Mouse (Mus musculus) kidney, postnatal 0 days (tissue): ENCODE measurements at regions not wholly inside any gene's neighbourhood (a gene's known extent, or its start where the extent isn't known, plus 50 kb on each side); places are given as distances from the start of the nearest gene placed in this dataset.

Experiments used
- ATAC-seq: fragments of 200-750 bp; cut with Nextera tagmentation; replicated peaks from 2 replicates; pipeline ENCODE4 v1.8.0; 2017; ENCODE audit warnings: low read depth, moderate number of reproducible peaks, moderate TSS enrichment, moderate library complexity; ENCODE audit not compliant: low FRiP score
- DNase-seq: peaks from one replicate; pipeline ENCODE4 v3.0.0-alpha.2; 2016; ENCODE audit warnings: low spot score
- H3K27ac ChIP-seq: fragments of 300-500 bp; sonication (generic); 2 replicates; pipeline ENCODE4 v1.5.1; 2014; ENCODE audit warnings: mild to moderate bottlenecking
- H3K27me3 ChIP-seq: fragments of 300-500 bp; sonication (generic); 2 replicates; pipeline ENCODE4 v1.6.1; 2014; ENCODE audit warnings: low read length, mixed read lengths; ENCODE audit not compliant: insufficient read depth
- H3K36me3 ChIP-seq: fragments of 300-500 bp; sonication (generic); 2 replicates; pipeline ENCODE4 v1.6.1; 2014; ENCODE audit warnings: low read length, mixed read lengths; ENCODE audit not compliant: insufficient read depth
- H3K4me1 ChIP-seq: fragments of 300-500 bp; sonication (generic); replicated peaks from 2 replicates; pipeline ENCODE4 v1.6.1; 2014; ENCODE audit warnings: antibody characterized with exemption, low read length, mixed read lengths; ENCODE audit not compliant: insufficient read depth
- H3K4me2 ChIP-seq: fragments of 300-500 bp; sonication (generic); 2 replicates; pipeline ENCODE4 v1.6.1; 2014; ENCODE audit warnings: mild to moderate bottlenecking, low read length, moderate library complexity, mixed read lengths
- H3K4me3 ChIP-seq: fragments of 300-500 bp; sonication (generic); replicated peaks from 2 replicates; pipeline ENCODE4 v1.5.1; 2014; ENCODE audit warnings: low read depth, low read length
- H3K9ac ChIP-seq: fragments of 300-500 bp; sonication (generic); 2 replicates; pipeline ENCODE4 v1.6.1; 2014; ENCODE audit warnings: low read depth, low read length
- H3K9me3 ChIP-seq: fragments of 300-500 bp; sonication (generic); replicated peaks from 2 replicates; pipeline ENCODE4 v1.6.1; 2016; ENCODE audit warnings: low read length, inconsistent platforms, mixed read lengths
- CTCF ChIP-seq: IDR thresholded peaks from 2 replicates; pipeline ENCODE4 v1.5.1; 2016; ENCODE audit warnings: antibody characterized with exemption, low read depth, mild to moderate bottlenecking, moderate library complexity
- WGBS: fragments of 180-500 bp; shearing (Covaris S2); extraction: QIAGEN DNeasy Blood & Tissue Kit; methylation state at CpG from one replicate; pipeline ENCODE4 v1.1.7; 2014; 5-methylcytosine and 5-hydroxymethylcytosine counted together

- H3K4me2 ChIP-seq, result no peak overlapping the region
- 0 out of 2 replicates have a peak, but pooled peaks cover 13% of the 10 kb centered on the region for H3K4me1 ChIP-seq
- WGBS, result 85% methylated on average over 2 of the region's 2 CpGs
- ATAC-seq, result no peak
- H3K36me3 ChIP-seq, result no peaks in the 10 kb centered on the region
- H3K27me3 ChIP-seq, result no peaks in the 10 kb centered on the region
- H3K27ac ChIP-seq, result no peak overlapping the region
- H3K9ac ChIP-seq, result no peak overlapping the region
- no peak for DNase-seq
- H3K4me3 ChIP-seq, result no peak overlapping the region
- no peak for TF ChIP-seq CTCF
- no peaks in the 10 kb centered on the region for H3K9me3 ChIP-seq
Observed at GRCm38 (mm10) chr17:84095089-84095488, 92.7 kb downstream of the Zfp36l2 start.

GRCm38 (mm10) chr17:84086394-84086793, 101.4 kb downstream of the Zfp36l2 start:
- Histone ChIP-seq H3K9ac (no peak overlapping the region), H3K27me3 (no peaks in the 10 kb centered on the region), H3K36me3 (no peaks in the 10 kb centered on the region), H3K27ac (peak overlapping the region; percentile 70; the same call in 1 of the 2 replicates), H3K9me3 (no peaks in the 10 kb centered on the region), H3K4me1 (peaks cover 21% of the 10 kb centered on the region; the same call in 1 of the 2 replicates), H3K4me2 (no peak overlapping the region), H3K4me3 (no peak overlapping the region)
- 81% methylated on average over 12 of the region's 12 CpGs for WGBS
- DNase-seq (no peak), ATAC-seq (no peak)
- TF ChIP-seq CTCF, result no peak

- Histone ChIP-seq H3K9ac (0 out of 2 replicates have a peak overlapping the region, but pooled peaks have one; percentile 23), H3K27me3 (no peaks in the 10 kb centered on the region), H3K9me3 (no peaks in the 10 kb centered on the region), H3K4me1 (peaks cover 21% of the 10 kb centered on the region; the same call in 1 of the 2 replicates), H3K4me3 (no peak overlapping the region), H3K27ac (peak overlapping the region; percentile 70), H3K4me2 (no peak overlapping the region), H3K36me3 (no peaks in the 10 kb centered on the region)
- TF ChIP-seq CTCF, result no peak
- 33% methylated on average over 7 of the region's 7 CpGs for WGBS
- DNase-seq (peak; percentile 87), ATAC-seq (0 out of 2 replicates have a peak, but pooled peaks have one; percentile 45)
Observed at GRCm38 (mm10) chr17:84085721-84086120, 102.0 kb downstream of the Zfp36l2 start.

DNA sequence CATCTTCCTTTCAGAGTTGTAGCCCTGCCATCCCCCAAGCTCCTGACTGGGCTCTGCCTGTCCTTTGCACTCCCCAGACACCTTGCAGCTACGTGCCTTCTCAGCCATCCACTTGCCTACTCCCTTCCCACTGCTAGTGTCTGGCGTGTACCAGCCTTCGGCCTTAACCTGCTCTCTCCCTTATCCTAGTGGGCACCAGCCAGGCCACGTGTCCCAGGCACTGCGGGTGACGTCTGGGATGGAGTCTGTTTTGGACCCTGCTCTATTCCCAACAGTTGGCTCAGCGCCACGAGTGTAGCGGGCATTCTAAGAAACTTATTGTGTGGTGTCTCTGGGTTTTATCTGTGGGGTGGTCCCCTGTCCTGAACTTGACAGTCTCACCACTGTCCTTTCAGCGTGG, 102.5 kb downstream of the Zfp36l2 start:
- 80% methylated on average over 10 of the region's 10 CpGs for WGBS

DNA sequence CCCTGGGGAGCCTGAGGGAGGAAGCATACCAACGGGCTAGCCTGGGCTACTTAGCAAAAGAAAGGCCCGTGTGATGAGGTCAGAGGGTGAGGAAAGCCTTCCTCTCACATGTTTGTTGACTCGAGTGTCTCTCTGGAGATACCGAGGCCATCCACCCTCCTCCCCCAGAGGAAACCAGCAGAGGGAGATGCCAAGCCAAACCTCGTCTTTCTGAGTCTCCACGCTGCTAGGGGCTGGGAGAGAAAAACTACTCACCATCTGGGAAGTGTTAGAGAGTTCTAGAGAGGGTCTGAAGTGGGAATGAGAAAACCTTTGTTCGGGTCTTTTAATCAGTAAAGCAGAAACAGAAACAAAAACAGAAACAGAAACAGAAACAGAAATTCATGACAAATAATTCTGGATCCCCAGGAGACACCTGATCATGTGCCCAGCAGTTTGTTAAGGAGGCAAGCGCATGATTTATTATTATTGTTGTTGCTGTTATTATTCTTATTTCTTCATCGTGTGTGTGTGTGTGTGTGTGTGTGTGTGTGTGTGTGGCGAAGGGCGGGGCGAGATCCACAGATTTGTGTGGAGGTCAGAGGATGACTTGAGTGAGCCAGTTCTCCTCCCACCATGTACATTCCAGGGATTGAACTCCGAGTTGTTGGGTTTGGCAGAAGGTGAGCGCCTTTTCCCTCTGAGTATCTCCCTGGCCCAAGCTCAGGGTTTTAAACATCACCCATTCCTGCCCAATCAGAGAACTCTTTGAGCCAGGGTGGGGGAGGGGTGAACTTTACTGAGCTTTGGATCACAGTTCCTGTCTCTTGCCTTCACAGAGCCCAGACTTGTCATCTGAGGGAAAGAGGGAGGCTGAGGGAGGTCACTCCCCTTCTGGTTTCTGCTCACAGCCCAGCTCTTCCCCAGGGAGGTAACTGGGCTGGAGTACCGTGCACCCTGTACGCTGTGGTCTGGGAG, 104.2 kb downstream of the Zfp36l2 start:
- no peaks in the 10 kb centered on the region for H3K9me3 ChIP-seq
- peak; percentile 20; the same call in 1 of the 2 replicates for TF ChIP-seq CTCF
- H3K27me3 ChIP-seq, result no peaks in the 10 kb centered on the region
- H3K4me1 ChIP-seq, result peaks cover 21% of the 10 kb centered on the region; the same call in 1 of the 2 replicates
- no peaks in the 10 kb centered on the region for H3K36me3 ChIP-seq
- 54% methylated on average over 16 of the region's 16 CpGs for WGBS
- H3K9ac ChIP-seq, result no peak overlapping the region
- ATAC-seq, result no peak; the same call in 1 of the 2 replicates
- H3K4me2 ChIP-seq, result no peak overlapping the region
- peak overlapping the region; percentile 60 for H3K27ac ChIP-seq
- DNase-seq, result peak; percentile 53
- no peak overlapping the region for H3K4me3 ChIP-seq

More for the DNA sequence above, 102.5 kb downstream of the Zfp36l2 start:
- no peak overlapping the region for H3K4me2 ChIP-seq
- H3K36me3 ChIP-seq, result no peaks in the 10 kb centered on the region
- no peak for TF ChIP-seq CTCF
- no peaks in the 10 kb centered on the region for H3K9me3 ChIP-seq
- no peak overlapping the region for H3K4me3 ChIP-seq
- no peak overlapping the region for H3K9ac ChIP-seq
- H3K27me3 ChIP-seq, result no peaks in the 10 kb centered on the region
- peaks cover 21% of the 10 kb centered on the region; the same call in 1 of the 2 replicates for H3K4me1 ChIP-seq
- peak overlapping the region; percentile 70 for H3K27ac ChIP-seq
- no peak for ATAC-seq
- DNase-seq, result no peak

DNA sequence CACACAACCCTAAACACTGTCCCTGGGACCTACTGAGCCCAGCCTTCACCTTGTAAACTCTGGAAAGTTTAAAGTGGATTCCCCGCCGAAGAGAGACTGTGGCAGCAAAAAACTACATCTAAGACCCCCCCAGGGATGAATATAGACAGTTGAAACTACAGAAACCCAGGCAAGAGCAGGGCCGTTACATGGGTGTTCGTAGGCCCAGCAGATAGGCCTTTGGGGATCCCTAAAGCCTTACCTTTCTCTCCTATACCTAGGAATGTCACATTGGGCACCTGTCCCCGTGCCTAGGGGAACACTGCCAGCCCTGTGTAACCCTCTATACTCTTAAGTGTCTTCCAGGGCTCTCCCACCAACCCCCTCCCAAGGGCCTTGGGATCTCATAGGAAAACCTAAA, 105.2 kb downstream of the Zfp36l2 start:
- Histone ChIP-seq H3K9ac (no peak overlapping the region), H3K4me1 (peaks cover 21% of the 10 kb centered on the region; the same call in 1 of the 2 replicates), H3K27ac (no peak overlapping the region), H3K4me3 (no peak overlapping the region), H3K36me3 (no peaks in the 10 kb centered on the region), H3K27me3 (no peaks in the 10 kb centered on the region), H3K9me3 (no peaks in the 10 kb centered on the region), H3K4me2 (no peak overlapping the region)
- ATAC-seq (no peak), DNase-seq (no peak)
- no peak for TF ChIP-seq CTCF
- WGBS, result 96% methylated on average over 5 of the region's 5 CpGs
